Mouse (Mus musculus) limb, embryonic 14.5 days (tissue): ENCODE results near the gene Stx6. TPM values are rescaled to one million over a fixed set of nuclear protein-coding genes. Genes with fewer than 3 reads are reported as not detected.

Experiments
- ATAC-seq: fragments of 200-750 bp; cut with Nextera tagmentation; 2 replicates; pipeline ENCODE4 v1.8.0; 2017; ENCODE audit warnings: low read depth, moderate number of reproducible peaks, moderate TSS enrichment; ENCODE audit not compliant: low FRiP score
- DNase-seq: peaks from one replicate; pipeline ENCODE4 v3.0.0-alpha.2; 2015; ENCODE audit warnings: low spot score
- H3K27ac ChIP-seq: fragments of 300-500 bp; sonication (generic); replicated peaks from 2 replicates; pipeline ENCODE4 v1.5.1; 2014; ENCODE audit warnings: low read depth, mild to moderate bottlenecking, low read length, moderate library complexity, mixed read lengths
- H3K27me3 ChIP-seq: fragments of 300-500 bp; sonication (generic); 2 replicates; pipeline ENCODE4 v1.6.1; 2014; ENCODE audit warnings: low read length, mixed read lengths; ENCODE audit not compliant: control insufficient read depth, insufficient read depth
- H3K36me3 ChIP-seq: fragments of 300-500 bp; sonication (generic); 2 replicates; pipeline ENCODE4 v1.6.1; 2014; ENCODE audit warnings: mild to moderate bottlenecking, low read length, moderate library complexity, mixed read lengths; ENCODE audit not compliant: control insufficient read depth, insufficient read depth
- H3K4me1 ChIP-seq: fragments of 300-500 bp; sonication (generic); 2 replicates; pipeline ENCODE4 v1.6.1; 2014; ENCODE audit warnings: antibody characterized with exemption, low read length, mixed read lengths; ENCODE audit not compliant: control insufficient read depth, insufficient read depth
- H3K4me2 ChIP-seq: fragments of 300-500 bp; sonication (generic); replicated peaks from 2 replicates; pipeline ENCODE4 v1.6.1; 2014; ENCODE audit warnings: low read depth, mild to moderate bottlenecking, low read length, moderate library complexity; ENCODE audit not compliant: severe bottlenecking
- H3K4me3 ChIP-seq: fragments of 300-500 bp; sonication (generic); replicated peaks from 2 replicates; pipeline ENCODE4 v1.5.1; 2014; ENCODE audit warnings: low read length
- H3K9ac ChIP-seq: fragments of 300-500 bp; sonication (generic); 2 replicates; pipeline ENCODE4 v1.6.1; 2014; ENCODE audit warnings: mild to moderate bottlenecking, low read depth, low read length, moderate library complexity; ENCODE audit not compliant: severe bottlenecking
- H3K9me3 ChIP-seq: fragments of 300-500 bp; sonication (generic); 2 replicates; pipeline ENCODE4 v1.6.1; 2016; ENCODE audit warnings: low read length; ENCODE audit not compliant: control insufficient read depth
- POLR2A ChIP-seq: fragments of 200-500 bp; IDR thresholded peaks from 2 replicates; pipeline ENCODE4 v1.8.0; 2012; ENCODE audit warnings: inconsistent platforms, mild to moderate bottlenecking, moderate library complexity, borderline replicate concordance; ENCODE audit not compliant: insufficient read depth, insufficient read length; ENCODE audit errors: extremely low read depth
- WGBS: fragments of 180-500 bp; shearing (Covaris S2); extraction: QIAGEN DNeasy Blood & Tissue Kit; methylation state at CpG from one replicate; pipeline ENCODE4 v1.1.7; 2014; 5-methylcytosine and 5-hydroxymethylcytosine counted together
- polyA plus RNA-seq, 2 experiments: library from polyadenylated mRNA; depleted of rRNA in 1 of 2; stranded (reverse) in 1 of 2; unstranded in 1 of 2; fragments of >200 nt; fragmentation: Nextera tagmentation in 1 of 2; extraction: Ambion mirVana in 1 of 2; gene quantifications; 2 replicates each; pipeline versions ENCODE4 v1.2.1 to v1.2.3; 2012 to 2014

Gene Stx6
- polyA plus RNA-seq, 2 experiments: 80.1 to 89.9 TPM

DNA sequence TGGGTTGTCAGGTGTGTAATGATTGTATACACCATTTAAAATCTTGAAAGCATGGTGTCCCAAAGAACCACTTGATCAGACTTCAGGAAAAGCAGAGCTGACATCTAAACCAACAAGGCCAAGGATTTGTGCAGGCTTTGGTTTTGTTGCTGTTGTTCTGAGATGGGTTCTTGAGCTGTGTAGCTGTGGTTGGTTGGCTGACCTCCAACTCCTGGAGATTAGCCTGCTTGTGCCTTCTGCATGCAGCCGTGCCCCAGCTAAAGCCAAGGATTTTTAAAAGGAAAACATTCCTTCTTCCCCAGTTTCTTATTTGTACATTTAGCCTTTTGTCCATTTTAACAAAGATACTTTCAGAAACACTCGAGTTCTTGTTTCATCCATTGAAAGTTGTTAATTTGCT lies 33.2 kb downstream of the Stx6 start:
- no peak overlapping the region for H3K4me3 ChIP-seq
- no peak overlapping the region for H3K27ac ChIP-seq
- ATAC-seq (no peak), DNase-seq (no peak)
- 0 out of 2 replicates have a peak, but pooled peaks cover 3% of the 10 kb centered on the region for H3K4me1 ChIP-seq
- H3K9me3 ChIP-seq: no peaks in the 10 kb centered on the region
- no peak overlapping the region for H3K4me2 ChIP-seq
- 74% methylated on average over 2 of the region's 2 CpGs for WGBS
- peaks cover 63% of the 10 kb centered on the region for H3K36me3 ChIP-seq
- H3K27me3 ChIP-seq: no peaks in the 10 kb centered on the region
- no peak overlapping the region for H3K9ac ChIP-seq
- no peak for TF ChIP-seq POLR2A

DNA sequence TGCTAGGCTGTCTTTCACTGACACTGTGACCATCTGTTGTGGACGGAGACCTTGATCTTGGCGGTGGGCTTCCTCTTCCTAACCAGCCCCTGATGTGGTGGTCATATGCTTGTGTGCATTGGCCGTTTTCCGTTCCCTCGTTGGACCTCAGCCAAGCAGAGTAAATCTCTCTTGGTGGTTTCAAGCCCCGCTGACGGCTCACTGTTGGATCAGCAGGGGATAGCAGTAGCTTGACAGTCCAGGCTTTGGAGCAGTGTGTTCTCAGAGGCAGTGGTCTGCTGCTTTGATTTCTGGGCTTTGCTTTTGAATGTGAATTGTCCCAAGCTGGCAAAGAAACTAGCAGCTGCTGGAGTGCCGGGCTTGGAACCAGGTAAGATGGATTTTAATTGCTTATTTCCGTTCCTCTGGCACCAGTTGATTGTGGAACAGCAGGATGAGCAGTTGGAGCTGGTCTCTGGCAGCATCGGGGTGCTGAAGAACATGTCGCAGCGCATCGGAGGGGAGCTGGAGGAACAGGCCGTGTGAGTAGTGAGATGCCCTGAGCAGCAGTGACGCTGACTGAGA lies 34.4 kb downstream of the Stx6 start:
- DNase-seq (no peak), ATAC-seq (no peak)
- H3K27ac ChIP-seq: 0 out of 2 replicates have a peak overlapping the region, but pooled peaks have one; percentile 13

DNA sequence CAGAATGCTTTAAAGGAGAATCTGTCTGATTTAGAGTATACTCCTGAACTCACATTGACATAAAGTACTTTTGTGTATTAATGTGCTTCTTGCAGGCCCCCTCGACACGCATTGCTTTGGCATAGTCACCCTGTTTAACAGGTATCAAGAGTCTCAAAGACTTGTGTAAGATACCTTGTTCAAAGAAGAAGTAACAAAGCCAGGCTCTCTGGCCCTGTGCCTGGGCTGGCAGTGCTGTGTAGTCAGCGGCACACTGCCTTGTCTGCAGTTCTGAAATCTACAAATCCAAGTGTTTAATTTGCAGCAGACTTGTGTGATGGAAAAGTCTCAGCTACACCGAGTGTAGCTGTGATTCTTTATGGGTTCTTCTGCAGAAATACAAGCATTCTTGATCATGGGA lies 38.2 kb downstream of the Stx6 start:
- no peak overlapping the region for H3K4me2 ChIP-seq
- ATAC-seq (no peak), DNase-seq (no peak)
- no peak overlapping the region for H3K27ac ChIP-seq
- H3K9me3 ChIP-seq: no peaks in the 10 kb centered on the region
- H3K36me3 ChIP-seq: peaks cover 67% of the 10 kb centered on the region
- TF ChIP-seq POLR2A: no peak
- no peak overlapping the region for H3K9ac ChIP-seq
- H3K27me3 ChIP-seq: no peaks in the 10 kb centered on the region
- H3K4me3 ChIP-seq: no peak overlapping the region
- H3K4me1 ChIP-seq: 0 out of 2 replicates have a peak, but pooled peaks cover 3% of the 10 kb centered on the region
- 69% methylated on average over 4 of the region's 4 CpGs for WGBS

More for the DNA sequence above, 34.4 kb downstream of the Stx6 start:
- Histone ChIP-seq H3K9me3 (no peaks in the 10 kb centered on the region), H3K4me2 (no peak overlapping the region), H3K27me3 (no peaks in the 10 kb centered on the region), H3K4me3 (no peak overlapping the region), H3K4me1 (0 out of 2 replicates have a peak, but pooled peaks cover 3% of the 10 kb centered on the region), H3K36me3 (peaks cover 68% of the 10 kb centered on the region), H3K9ac (no peak overlapping the region)
- no peak for TF ChIP-seq POLR2A
- 56% methylated on average over 15 of the region's 15 CpGs for WGBS

DNA sequence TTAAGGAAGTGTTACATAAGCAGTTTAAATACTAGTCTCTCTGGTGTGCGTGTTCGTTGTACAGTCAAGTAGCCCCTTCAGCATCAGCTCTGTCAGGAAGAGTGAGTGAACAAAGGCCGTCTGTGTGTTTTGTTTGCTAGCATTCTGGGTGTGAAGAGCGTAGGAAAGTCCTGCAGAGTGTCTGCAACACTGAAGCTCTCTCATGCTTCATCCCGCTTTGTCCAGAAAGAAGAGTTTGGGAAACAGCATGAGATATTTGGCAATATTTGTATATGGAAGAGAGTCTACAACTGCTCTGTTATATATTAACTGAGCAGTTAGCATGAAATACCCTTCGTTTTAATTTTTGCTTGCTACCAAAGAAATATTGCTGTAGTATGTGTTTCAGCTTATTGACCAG lies 41.0 kb downstream of the Stx6 start:
- DNase-seq (no peak), ATAC-seq (no peak)
- peaks cover 2% of the 10 kb centered on the region; the same call in 1 of the 2 replicates for H3K4me1 ChIP-seq
- no peak overlapping the region for H3K9ac ChIP-seq
- H3K36me3 ChIP-seq: peaks cover 63% of the 10 kb centered on the region
- no peaks in the 10 kb centered on the region for H3K9me3 ChIP-seq
- H3K4me3 ChIP-seq: no peak overlapping the region
- no peak for TF ChIP-seq POLR2A
- H3K27me3 ChIP-seq: no peaks in the 10 kb centered on the region
- H3K27ac ChIP-seq: no peak overlapping the region
- H3K4me2 ChIP-seq: no peak overlapping the region
- 86% methylated on average over 6 of the region's 6 CpGs for WGBS

DNA sequence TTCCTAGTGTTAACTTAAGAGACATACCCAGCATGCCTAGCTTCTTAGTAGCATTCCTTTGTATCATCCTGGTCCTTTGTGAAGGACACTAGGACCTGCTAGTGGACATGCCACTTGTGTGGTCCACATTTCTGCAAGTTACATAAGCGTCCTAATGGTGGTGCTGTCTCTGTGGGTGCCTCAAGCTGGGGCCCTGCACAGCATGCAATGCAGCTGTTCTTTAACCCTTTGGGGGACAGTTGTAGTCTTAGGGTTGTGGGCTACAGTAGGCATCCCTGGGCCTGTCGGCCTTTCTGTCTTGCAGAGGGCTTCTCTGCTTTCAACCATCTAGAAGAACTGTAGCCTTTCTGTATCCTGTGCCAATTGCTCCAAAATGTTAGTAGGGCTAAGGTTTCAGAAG lies 42.5 kb downstream of the Stx6 start:
- no peak for TF ChIP-seq POLR2A
- ATAC-seq (no peak), DNase-seq (no peak)
- Histone ChIP-seq H3K4me3 (no peak overlapping the region), H3K27ac (no peak overlapping the region), H3K4me2 (no peak overlapping the region), H3K9ac (no peak overlapping the region), H3K9me3 (no peaks in the 10 kb centered on the region), H3K36me3 (peaks cover 57% of the 10 kb centered on the region), H3K4me1 (peaks cover 16% of the 10 kb centered on the region), H3K27me3 (no peaks in the 10 kb centered on the region)
- 47% methylated on average over 2 of the region's 2 CpGs for WGBS
